Mouse (Mus musculus): ENCODE results near the gene Icam5. TPM values are rescaled to one million over a fixed set of nuclear protein-coding genes. Genes with fewer than 3 reads are reported as not detected.
A peak's percentile ranks its signal among the peaks of the same experiment; 100 is the strongest.

The Icam5 gene
- total RNA-seq, 1 experiment: 1.4 TPM

DNA sequence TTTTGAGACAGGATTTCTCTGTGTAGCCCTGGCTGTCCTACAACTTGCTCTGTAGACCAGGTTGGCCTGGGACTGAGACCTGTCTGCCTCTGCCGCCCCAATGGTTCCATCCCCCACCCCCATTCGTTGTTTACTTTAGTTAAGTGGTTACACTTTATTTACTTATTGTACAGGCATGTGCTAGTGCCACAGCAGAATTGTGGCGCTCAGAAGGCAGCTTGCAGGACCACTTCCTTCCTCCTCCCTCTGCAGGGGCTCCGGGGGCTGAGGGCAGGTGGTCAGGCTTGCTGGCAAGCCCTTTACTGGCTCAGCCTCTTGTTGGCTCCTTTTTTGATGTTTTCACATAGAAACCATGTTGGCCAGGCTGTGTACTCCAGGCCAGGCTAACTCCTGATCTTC, 14.7 kb upstream of the Icam5 start:
- H3K9ac ChIP-seq (ENCODE audit: insufficient read depth, low read depth, low read length, poor library complexity, severe bottlenecking): peak overlapping the region; percentile 50; the same call in 1 of the 2 replicates
- H3K36me3 ChIP-seq (ENCODE audit: control insufficient read depth, insufficient read depth, low read length, poor library complexity, severe bottlenecking): peaks cover 31% of the 10 kb centered on the region
- no peak for TF ChIP-seq MAFK (IDR thresholded peaks at IDR 0.05; ENCODE audit: insufficient read depth, low read depth, low read length)
- no peak for TF ChIP-seq ZC3H11A (IDR thresholded peaks at IDR 0.05; ENCODE audit: borderline replicate concordance, low read depth, low read length)
- TF ChIP-seq ZNF384 (IDR thresholded peaks at IDR 0.05; ENCODE audit: low read depth, low read length): no peak
- no peak for TF ChIP-seq CHD2 (IDR thresholded peaks at IDR 0.05; ENCODE audit: low read depth, low read length)
- TF ChIP-seq HCFC1 (IDR thresholded peaks at IDR 0.05; ENCODE audit: borderline replicate concordance, insufficient read depth, low read length): no peak
- no peaks in the 10 kb centered on the region for H3K9me3 ChIP-seq (ENCODE audit: control insufficient read depth, insufficient read depth, low read depth, low read length)
- H3K4me1 ChIP-seq (ENCODE audit: control insufficient read depth in 2 of 2, insufficient read depth in 2 of 2, low read length in 2 of 2, poor library complexity in 1 of 2): peaks cover 8 to 16% of the 10 kb centered on the region in 2 experiments; a peak in 3 of 4 replicates
- in situ Hi-C loops (cut with MboI; ENCODE audit: low sequenced_read_pairs in 2 of 2, unreplicated experiment in 2 of 2): no loop called here
- no peak overlapping the region for H3K27ac ChIP-seq (ENCODE audit: insufficient read depth, low read depth, low read length, poor library complexity, severe bottlenecking)
- no peak for DNase-seq (ENCODE audit: low read depth, low spot score)
- peak overlapping the region; percentile 87 to 92 for H3K4me3 ChIP-seq (ENCODE audit: insufficient read depth in 1 of 2, low read depth in 1 of 2, low read length in 2 of 2, poor library complexity in 1 of 2, severe bottlenecking in 1 of 2)

DNA sequence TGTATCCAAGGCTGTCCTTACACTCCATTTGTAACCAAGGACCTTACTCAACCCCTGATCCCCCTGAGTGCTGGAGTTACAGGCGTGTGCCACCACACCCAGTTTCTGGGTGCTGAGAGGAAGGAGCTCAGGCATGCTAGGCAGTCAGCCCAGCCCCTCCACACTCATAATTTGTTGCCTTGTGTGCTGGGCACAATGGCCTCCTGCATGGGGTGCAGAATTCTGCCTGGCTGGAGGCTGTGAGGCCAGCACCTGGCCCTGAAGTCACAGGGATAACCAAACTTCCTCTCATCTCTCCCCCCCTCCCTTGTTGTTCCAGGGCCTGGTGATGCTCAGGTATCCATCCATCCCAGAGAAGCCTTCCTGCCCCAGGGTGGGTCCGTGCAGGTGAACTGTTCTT, 13.3 kb upstream of the Icam5 start:
- in situ Hi-C loops (cut with MboI; ENCODE audit: low sequenced_read_pairs in 2 of 2, unreplicated experiment in 2 of 2): no loop called here
- Histone ChIP-seq H3K36me3 (ENCODE audit: control insufficient read depth, insufficient read depth, low read length, poor library complexity, severe bottlenecking) (peaks cover 35% of the 10 kb centered on the region), H3K4me1 (ENCODE audit: control insufficient read depth in 2 of 2, insufficient read depth in 2 of 2, low read length in 2 of 2, poor library complexity in 1 of 2) (peaks cover 8 to 16% of the 10 kb centered on the region in 2 experiments; a peak in 3 of 4 replicates), H3K9me3 (ENCODE audit: control insufficient read depth, insufficient read depth, low read depth, low read length) (no peaks in the 10 kb centered on the region), H3K9ac (ENCODE audit: insufficient read depth, low read depth, low read length, poor library complexity, severe bottlenecking) (no peak overlapping the region), H3K4me3 (ENCODE audit: insufficient read depth in 1 of 2, low read depth in 1 of 2, low read length in 2 of 2, poor library complexity in 1 of 2, severe bottlenecking in 1 of 2) (no peak overlapping the region), H3K27ac (ENCODE audit: insufficient read depth, low read depth, low read length, poor library complexity, severe bottlenecking) (no peak overlapping the region)
- no peak for DNase-seq (ENCODE audit: low read depth, low spot score)
- TF ChIP-seq HCFC1 (IDR thresholded peaks at IDR 0.05; ENCODE audit: borderline replicate concordance, insufficient read depth, low read length) (no peak), MAFK (IDR thresholded peaks at IDR 0.05; ENCODE audit: insufficient read depth, low read depth, low read length) (no peak), CHD2 (IDR thresholded peaks at IDR 0.05; ENCODE audit: low read depth, low read length) (no peak), ZC3H11A (IDR thresholded peaks at IDR 0.05; ENCODE audit: borderline replicate concordance, low read depth, low read length) (no peak), ZNF384 (IDR thresholded peaks at IDR 0.05; ENCODE audit: low read depth, low read length) (no peak)

DNA sequence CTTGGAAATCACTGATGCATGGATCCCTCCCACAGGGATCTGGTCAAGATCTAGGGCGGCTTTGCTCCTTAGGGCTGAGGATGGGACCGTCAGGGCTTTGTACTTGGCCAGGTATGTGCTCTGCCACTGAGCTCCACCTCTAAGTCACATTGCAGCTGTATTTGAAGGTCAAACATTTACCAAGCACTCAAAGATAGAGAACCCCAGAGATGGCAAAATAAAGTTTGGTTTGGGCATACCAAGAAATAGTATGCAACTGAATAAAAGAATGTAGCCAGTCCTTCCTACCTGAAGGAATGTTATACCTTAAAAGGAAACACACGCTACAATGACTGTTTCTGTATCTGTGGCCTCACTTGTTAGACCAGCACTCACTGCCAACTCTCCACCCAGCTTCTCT, 10.5 kb upstream of the Icam5 start:
- in situ Hi-C loops (cut with MboI; ENCODE audit: low sequenced_read_pairs in 2 of 2, unreplicated experiment in 2 of 2): no loop called here
- H3K9ac ChIP-seq (ENCODE audit: insufficient read depth, low read depth, low read length, poor library complexity, severe bottlenecking): no peak overlapping the region
- no peak overlapping the region for H3K27ac ChIP-seq (ENCODE audit: insufficient read depth, low read depth, low read length, poor library complexity, severe bottlenecking)
- no peak overlapping the region for H3K4me3 ChIP-seq (ENCODE audit: insufficient read depth in 1 of 2, low read depth in 1 of 2, low read length in 2 of 2, poor library complexity in 1 of 2, severe bottlenecking in 1 of 2)
- TF ChIP-seq CHD2 (IDR thresholded peaks at IDR 0.05; ENCODE audit: low read depth, low read length) (no peak), ZNF384 (IDR thresholded peaks at IDR 0.05; ENCODE audit: low read depth, low read length) (no peak), MAFK (IDR thresholded peaks at IDR 0.05; ENCODE audit: insufficient read depth, low read depth, low read length) (no peak), HCFC1 (IDR thresholded peaks at IDR 0.05; ENCODE audit: borderline replicate concordance, insufficient read depth, low read length) (no peak), ZC3H11A (IDR thresholded peaks at IDR 0.05; ENCODE audit: borderline replicate concordance, low read depth, low read length) (no peak)
- peaks cover 4 to 19% of the 10 kb centered on the region in 2 experiments; a peak in 3 of 4 replicates for H3K4me1 ChIP-seq (ENCODE audit: control insufficient read depth in 2 of 2, insufficient read depth in 2 of 2, low read length in 2 of 2, poor library complexity in 1 of 2)
- no peaks in the 10 kb centered on the region for H3K9me3 ChIP-seq (ENCODE audit: control insufficient read depth, insufficient read depth, low read depth, low read length)
- no peak for DNase-seq (ENCODE audit: low read depth, low spot score)
- H3K36me3 ChIP-seq (ENCODE audit: control insufficient read depth, insufficient read depth, low read length, poor library complexity, severe bottlenecking): peaks cover 46% of the 10 kb centered on the region

DNA sequence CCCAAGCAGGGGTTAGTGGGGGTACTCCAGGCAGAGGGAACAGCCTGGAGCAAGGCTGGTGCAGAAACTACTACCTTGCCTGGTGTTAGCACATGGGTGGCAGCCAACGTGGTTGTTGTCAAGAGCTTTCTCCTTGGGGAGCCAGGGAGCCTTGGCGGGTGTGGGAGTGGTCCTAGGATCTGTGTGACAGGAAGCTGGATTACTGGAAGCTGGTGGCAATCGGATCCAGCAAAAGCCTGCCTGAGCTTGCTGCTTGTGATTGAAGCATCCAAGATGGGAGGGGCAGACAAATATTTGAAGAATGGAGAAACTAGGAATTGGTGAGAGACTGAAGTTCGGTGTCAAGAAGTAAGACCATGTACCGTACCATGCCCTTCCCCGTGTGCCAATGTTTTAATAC, 9.6 kb upstream of the Icam5 start:
- Histone ChIP-seq H3K9me3 (ENCODE audit: control insufficient read depth, insufficient read depth, low read depth, low read length) (no peaks in the 10 kb centered on the region), H3K4me3 (ENCODE audit: insufficient read depth in 1 of 2, low read depth in 1 of 2, low read length in 2 of 2, poor library complexity in 1 of 2, severe bottlenecking in 1 of 2) (no peak overlapping the region), H3K4me1 (ENCODE audit: control insufficient read depth in 2 of 2, insufficient read depth in 2 of 2, low read length in 2 of 2, poor library complexity in 1 of 2) (peaks cover 2 to 24% of the 10 kb centered on the region in 2 experiments; a peak in 2 of 4 replicates), H3K36me3 (ENCODE audit: control insufficient read depth, insufficient read depth, low read length, poor library complexity, severe bottlenecking) (peaks cover 53% of the 10 kb centered on the region), H3K27ac (ENCODE audit: insufficient read depth, low read depth, low read length, poor library complexity, severe bottlenecking) (no peak overlapping the region), H3K9ac (ENCODE audit: insufficient read depth, low read depth, low read length, poor library complexity, severe bottlenecking) (no peak overlapping the region)
- TF ChIP-seq HCFC1 (IDR thresholded peaks at IDR 0.05; ENCODE audit: borderline replicate concordance, insufficient read depth, low read length) (no peak), ZNF384 (IDR thresholded peaks at IDR 0.05; ENCODE audit: low read depth, low read length) (no peak), ZC3H11A (IDR thresholded peaks at IDR 0.05; ENCODE audit: borderline replicate concordance, low read depth, low read length) (no peak), MAFK (IDR thresholded peaks at IDR 0.05; ENCODE audit: insufficient read depth, low read depth, low read length) (no peak), CHD2 (IDR thresholded peaks at IDR 0.05; ENCODE audit: low read depth, low read length) (no peak)
- in situ Hi-C loops (cut with MboI; ENCODE audit: low sequenced_read_pairs in 2 of 2, unreplicated experiment in 2 of 2): no loop called here
- DNase-seq (ENCODE audit: low read depth, low spot score): no peak

DNA sequence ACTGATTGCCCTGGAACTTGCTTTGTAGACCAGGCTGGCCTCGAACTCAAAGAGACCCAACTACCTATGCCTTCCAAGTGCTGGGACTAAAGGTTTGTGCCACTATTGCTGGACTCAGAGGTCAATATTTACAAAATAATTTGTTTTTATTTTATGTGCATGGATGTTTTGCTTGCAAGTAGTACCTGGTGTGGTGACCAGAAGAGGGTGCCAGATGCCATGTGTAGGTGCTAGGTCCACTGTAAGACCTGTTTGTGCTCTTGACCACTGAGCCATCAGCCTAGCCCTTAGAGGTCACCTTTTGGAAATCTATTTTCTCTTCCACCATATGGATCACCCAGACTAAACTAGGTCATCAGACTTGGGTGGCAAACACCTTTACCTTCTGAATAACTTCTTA, 9.1 kb upstream of the Icam5 start:
- in situ Hi-C loops (cut with MboI; ENCODE audit: low sequenced_read_pairs in 2 of 2, unreplicated experiment in 2 of 2): no loop called here
- TF ChIP-seq CHD2 (IDR thresholded peaks at IDR 0.05; ENCODE audit: low read depth, low read length) (no peak), MAFK (IDR thresholded peaks at IDR 0.05; ENCODE audit: insufficient read depth, low read depth, low read length) (no peak), ZNF384 (IDR thresholded peaks at IDR 0.05; ENCODE audit: low read depth, low read length) (no peak), HCFC1 (IDR thresholded peaks at IDR 0.05; ENCODE audit: borderline replicate concordance, insufficient read depth, low read length) (no peak), ZC3H11A (IDR thresholded peaks at IDR 0.05; ENCODE audit: borderline replicate concordance, low read depth, low read length) (no peak)
- no peak for DNase-seq (ENCODE audit: low read depth, low spot score)
- Histone ChIP-seq H3K4me3 (ENCODE audit: insufficient read depth in 1 of 2, low read depth in 1 of 2, low read length in 2 of 2, poor library complexity in 1 of 2, severe bottlenecking in 1 of 2) (no peak overlapping the region), H3K4me1 (ENCODE audit: control insufficient read depth in 2 of 2, insufficient read depth in 2 of 2, low read length in 2 of 2, poor library complexity in 1 of 2) (peaks cover 3 to 25% of the 10 kb centered on the region in 2 experiments; a peak in 3 of 4 replicates), H3K9me3 (ENCODE audit: control insufficient read depth, insufficient read depth, low read depth, low read length) (no peaks in the 10 kb centered on the region), H3K9ac (ENCODE audit: insufficient read depth, low read depth, low read length, poor library complexity, severe bottlenecking) (no peak overlapping the region), H3K27ac (ENCODE audit: insufficient read depth, low read depth, low read length, poor library complexity, severe bottlenecking) (no peak overlapping the region), H3K36me3 (ENCODE audit: control insufficient read depth, insufficient read depth, low read length, poor library complexity, severe bottlenecking) (peaks cover 58% of the 10 kb centered on the region)
